Mouse (Mus musculus) ES-CJ7 (cell line): ENCODE measurements around the gene Cdh3.

Experiments used
- DNase-seq: peaks from one replicate; pipeline ENCODE4 v3.0.0; 2011; ENCODE audit warnings: low read depth, low spot score

The Cdh3 gene

GRCm38 (mm10) chr8:106606601-106607145 lies 96.0 kb downstream of the Cdh3 start:
- peak; percentile 61 for DNase-seq
